Mouse (Mus musculus): Measurements from ENCODE around the gene Tmem163. TPM values are rescaled to one million over a fixed set of nuclear protein-coding genes. Genes with fewer than 3 reads are reported as not detected.

The Tmem163 gene
- polyA plus RNA-seq, 1 experiment: 0.06 TPM

DNA sequence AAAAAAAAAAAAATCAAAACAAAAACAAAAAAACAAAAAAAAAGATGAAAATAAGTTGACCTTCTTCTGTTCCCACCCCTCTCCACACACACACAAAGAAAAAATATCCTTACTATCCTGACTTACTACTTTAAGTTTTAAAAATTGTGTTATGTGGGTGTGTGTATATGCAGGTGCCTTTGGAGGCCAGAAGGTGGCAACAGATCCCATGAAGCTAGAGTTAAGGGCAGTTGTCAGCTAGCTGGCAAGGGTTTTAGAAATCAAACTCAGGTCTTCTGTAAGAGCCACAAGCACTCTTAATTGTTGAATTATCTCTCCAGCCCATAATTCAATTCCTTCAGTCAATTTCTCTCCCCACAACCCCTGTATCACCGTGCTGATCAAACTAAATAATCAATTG, 22.8 kb upstream of the Tmem163 start:
- Histone ChIP-seq H3K27me3 (ENCODE audit: control insufficient read depth, insufficient read depth, insufficient read length) (no peaks in the 10 kb centered on the region), H3K79me2 (ENCODE audit: control insufficient read depth, insufficient read depth) (no peaks in the 10 kb centered on the region), H3ac (ENCODE audit: control insufficient read depth, insufficient read length, low read depth) (no peak overlapping the region), H3K4me3 (ENCODE audit: insufficient read depth, poor library complexity, severe bottlenecking) (no peak overlapping the region), H3K36me3 (ENCODE audit: control insufficient read depth, insufficient read depth) (no peaks in the 10 kb centered on the region), H3K79me3 (ENCODE audit: low read depth) (no peaks in the 10 kb centered on the region)
- no peak for TF ChIP-seq CEBPB (IDR thresholded peaks at IDR 0.05; ENCODE audit: low read depth)
- no peak for TF ChIP-seq CTCF (IDR thresholded peaks at IDR 0.05; ENCODE audit: control insufficient read depth, insufficient read depth, insufficient read length)
- no peak for TF ChIP-seq FOSL1 (IDR thresholded peaks at IDR 0.05; ENCODE audit: insufficient read depth, low read length, poor library complexity, severe bottlenecking)
- no peak for TF ChIP-seq MAX (IDR thresholded peaks at IDR 0.05)
- TF ChIP-seq USF1 (IDR thresholded peaks at IDR 0.05; ENCODE audit: low read depth): no peak
- no peak for TF ChIP-seq MYOG (IDR thresholded peaks at IDR 0.05; ENCODE audit: control insufficient read depth, extremely low read depth, insufficient read length)
- no peak for TF ChIP-seq MYOD1 (IDR thresholded peaks at IDR 0.05; ENCODE audit: control insufficient read depth, insufficient read length, low read depth)

DNA sequence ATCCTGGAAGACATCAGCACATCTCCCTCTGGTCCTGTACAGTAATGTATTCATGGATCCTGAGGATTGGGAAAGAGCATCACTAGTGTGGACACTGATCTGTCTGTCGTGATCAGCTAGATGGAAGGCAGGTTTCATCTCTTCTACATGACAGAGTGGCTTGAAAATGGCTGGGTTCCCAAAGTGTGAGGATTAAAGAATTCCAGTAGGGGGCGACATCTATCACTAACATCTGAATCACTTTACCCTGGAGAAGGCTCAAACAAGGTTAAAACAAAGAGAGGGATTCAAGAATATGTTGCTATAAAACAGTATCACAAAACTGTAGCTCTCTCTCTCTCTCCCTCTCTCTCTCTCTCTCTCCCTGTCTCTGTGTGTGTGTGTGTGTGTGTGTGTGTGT, 17.2 kb upstream of the Tmem163 start:
- H3K79me2 ChIP-seq (ENCODE audit: control insufficient read depth, insufficient read depth): no peaks in the 10 kb centered on the region
- TF ChIP-seq USF1 (IDR thresholded peaks at IDR 0.05; ENCODE audit: low read depth): no peak
- H3K79me3 ChIP-seq (ENCODE audit: low read depth): no peaks in the 10 kb centered on the region
- no peak overlapping the region for H3ac ChIP-seq (ENCODE audit: control insufficient read depth, insufficient read length, low read depth)
- H3K36me3 ChIP-seq (ENCODE audit: control insufficient read depth, insufficient read depth): no peaks in the 10 kb centered on the region
- H3K4me3 ChIP-seq (ENCODE audit: insufficient read depth, poor library complexity, severe bottlenecking): no peak overlapping the region
- no peaks in the 10 kb centered on the region for H3K27me3 ChIP-seq (ENCODE audit: control insufficient read depth, insufficient read depth, insufficient read length)

DNA sequence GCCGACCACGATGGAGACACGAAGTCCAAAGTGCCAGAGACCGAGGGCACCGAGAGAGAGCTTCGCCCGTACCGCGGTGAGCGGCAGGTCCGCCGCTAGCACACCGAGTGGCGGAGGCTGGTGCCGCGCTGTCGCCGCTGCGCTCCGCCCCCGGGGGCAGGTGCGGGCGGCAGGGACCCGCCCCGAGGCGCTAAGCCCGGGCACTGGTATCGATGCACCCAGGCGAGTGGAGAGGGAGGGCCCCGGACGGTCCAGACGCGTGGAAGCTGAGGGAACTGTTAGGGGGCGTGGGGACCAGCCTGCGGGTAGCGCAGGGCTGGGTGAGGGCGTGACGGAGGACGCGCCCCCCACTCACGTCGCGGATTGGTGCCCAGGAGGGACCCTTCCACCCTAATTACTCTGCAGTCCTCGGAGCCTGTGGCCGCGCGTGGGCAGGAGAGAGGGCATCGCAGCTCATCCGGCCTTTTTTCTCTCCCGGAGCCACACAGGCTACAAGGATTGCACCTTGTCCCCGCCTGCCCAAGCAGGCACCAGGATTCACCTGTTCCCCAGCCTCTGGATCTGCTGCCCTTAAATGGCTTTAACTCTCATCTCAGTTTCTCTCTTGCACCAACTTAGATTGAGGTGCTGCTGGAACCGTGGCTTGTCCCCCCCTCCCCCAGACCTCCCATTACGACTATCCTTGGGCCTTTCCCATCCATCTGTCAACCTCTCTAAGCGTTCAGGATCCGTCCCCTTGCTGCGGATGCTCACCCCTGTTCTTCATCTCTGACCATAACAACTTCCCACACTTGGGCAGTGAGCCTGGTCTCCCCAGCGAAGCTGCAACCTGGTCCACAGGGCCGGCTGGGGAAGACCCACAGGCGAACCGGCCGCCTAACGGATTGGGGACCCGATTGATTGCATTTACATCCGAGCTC, 1.4 kb downstream of the Tmem163 start:
- H3K79me3 ChIP-seq (ENCODE audit: low read depth): no peaks in the 10 kb centered on the region
- TF ChIP-seq USF1 (IDR thresholded peaks at IDR 0.05; ENCODE audit: low read depth) (no peak), FOSL1 (IDR thresholded peaks at IDR 0.05; ENCODE audit: insufficient read depth, low read length, poor library complexity, severe bottlenecking) (no peak), CTCF (IDR thresholded peaks at IDR 0.05; ENCODE audit: control insufficient read depth, insufficient read depth, insufficient read length) (no peak), CEBPB (IDR thresholded peaks at IDR 0.05; ENCODE audit: low read depth) (no peak), MYOG (IDR thresholded peaks at IDR 0.05; ENCODE audit: control insufficient read depth, extremely low read depth, insufficient read length) (no peak), MAX (IDR thresholded peaks at IDR 0.05) (no peak)
- no peaks in the 10 kb centered on the region for H3K36me3 ChIP-seq (ENCODE audit: control insufficient read depth, insufficient read depth)
- H3ac ChIP-seq (ENCODE audit: control insufficient read depth, insufficient read length, low read depth): no peak overlapping the region
- H3K4me3 ChIP-seq (ENCODE audit: insufficient read depth, poor library complexity, severe bottlenecking): no peak overlapping the region
- H3K27me3 ChIP-seq (ENCODE audit: control insufficient read depth, insufficient read depth, insufficient read length): peaks cover 36% of the 10 kb centered on the region
- no peaks in the 10 kb centered on the region for H3K79me2 ChIP-seq (ENCODE audit: control insufficient read depth, insufficient read depth)

DNA sequence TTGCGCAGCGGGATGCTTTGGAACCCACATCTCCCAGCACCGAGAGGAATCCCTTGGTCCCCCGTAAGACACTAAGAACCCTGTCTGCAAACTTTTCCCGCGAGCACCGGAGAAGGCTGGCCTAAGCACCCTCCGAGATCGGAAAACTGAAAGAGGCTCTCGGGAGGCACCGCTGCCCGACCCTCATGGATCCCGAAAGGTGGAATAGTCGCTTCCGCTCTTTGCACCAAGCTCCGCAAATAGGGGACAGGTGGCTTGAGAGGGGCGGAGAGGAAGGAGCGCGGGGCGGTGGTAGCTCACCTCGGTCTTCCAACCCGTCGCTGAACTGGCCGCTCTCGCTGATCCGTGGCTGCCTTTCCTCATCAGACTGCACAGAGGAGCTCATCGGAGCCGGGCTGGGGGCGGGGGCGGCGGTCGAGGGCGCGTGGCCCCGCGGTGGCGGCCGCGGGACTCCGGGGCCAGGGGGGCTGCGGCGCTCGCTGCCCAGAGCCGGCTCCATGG, 2.2 kb downstream of the Tmem163 start:
- TF ChIP-seq CTCF (IDR thresholded peaks at IDR 0.05; ENCODE audit: control insufficient read depth, insufficient read depth, insufficient read length): no peak
- H3K79me3 ChIP-seq (ENCODE audit: low read depth): no peaks in the 10 kb centered on the region
- peaks cover 40% of the 10 kb centered on the region for H3K27me3 ChIP-seq (ENCODE audit: control insufficient read depth, insufficient read depth, insufficient read length)
- no peak overlapping the region for H3ac ChIP-seq (ENCODE audit: control insufficient read depth, insufficient read length, low read depth)
- no peaks in the 10 kb centered on the region for H3K36me3 ChIP-seq (ENCODE audit: control insufficient read depth, insufficient read depth)
- no peaks in the 10 kb centered on the region for H3K79me2 ChIP-seq (ENCODE audit: control insufficient read depth, insufficient read depth)
- H3K4me3 ChIP-seq (ENCODE audit: insufficient read depth, poor library complexity, severe bottlenecking): no peak overlapping the region

DNA sequence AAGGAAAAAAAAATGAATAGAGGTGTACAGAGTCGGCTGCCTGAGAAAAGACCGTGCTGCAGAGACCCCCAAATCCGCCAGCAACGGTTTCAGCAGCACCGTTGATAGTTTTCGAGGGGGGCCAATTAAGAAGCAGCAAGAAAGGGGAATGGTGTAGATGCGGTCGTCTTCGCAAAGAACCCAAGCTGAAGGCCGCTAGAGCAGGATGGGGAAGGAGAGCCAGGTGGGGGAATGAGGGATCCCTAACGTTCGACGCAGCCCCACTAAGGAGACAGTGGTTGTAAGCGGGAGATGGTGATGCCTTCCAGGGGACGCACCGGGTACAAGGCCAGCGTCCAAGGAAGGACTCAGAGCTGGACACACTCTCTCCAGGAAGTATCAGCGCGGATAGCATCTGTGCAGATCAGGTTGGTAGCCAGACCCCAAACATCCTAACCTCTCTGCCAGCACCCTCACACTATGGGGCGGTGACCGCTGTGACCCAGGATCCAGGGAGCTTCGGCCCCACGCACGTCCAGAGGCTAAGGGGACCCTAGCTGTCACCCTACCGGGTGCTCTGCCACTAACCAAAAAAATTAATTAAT, 2.7 kb downstream of the Tmem163 start:
- H3ac ChIP-seq (ENCODE audit: control insufficient read depth, insufficient read length, low read depth): no peak overlapping the region
- H3K79me3 ChIP-seq (ENCODE audit: low read depth): no peaks in the 10 kb centered on the region
- H3K36me3 ChIP-seq (ENCODE audit: control insufficient read depth, insufficient read depth): no peaks in the 10 kb centered on the region
- H3K27me3 ChIP-seq (ENCODE audit: control insufficient read depth, insufficient read depth, insufficient read length): peaks cover 42% of the 10 kb centered on the region
- H3K79me2 ChIP-seq (ENCODE audit: control insufficient read depth, insufficient read depth): no peaks in the 10 kb centered on the region
- TF ChIP-seq CEBPB (IDR thresholded peaks at IDR 0.05; ENCODE audit: low read depth) (no peak), CTCF (IDR thresholded peaks at IDR 0.05; ENCODE audit: control insufficient read depth, insufficient read depth, insufficient read length) (no peak), MYOG (IDR thresholded peaks at IDR 0.05; ENCODE audit: control insufficient read depth, extremely low read depth, insufficient read length) (no peak), MYOD1 (IDR thresholded peaks at IDR 0.05; ENCODE audit: control insufficient read depth, insufficient read length, low read depth) (no peak), FOSL1 (IDR thresholded peaks at IDR 0.05; ENCODE audit: insufficient read depth, low read length, poor library complexity, severe bottlenecking) (no peak), MAX (IDR thresholded peaks at IDR 0.05) (no peak), USF1 (IDR thresholded peaks at IDR 0.05; ENCODE audit: low read depth) (no peak)
- no peak overlapping the region for H3K4me3 ChIP-seq (ENCODE audit: insufficient read depth, poor library complexity, severe bottlenecking)

DNA sequence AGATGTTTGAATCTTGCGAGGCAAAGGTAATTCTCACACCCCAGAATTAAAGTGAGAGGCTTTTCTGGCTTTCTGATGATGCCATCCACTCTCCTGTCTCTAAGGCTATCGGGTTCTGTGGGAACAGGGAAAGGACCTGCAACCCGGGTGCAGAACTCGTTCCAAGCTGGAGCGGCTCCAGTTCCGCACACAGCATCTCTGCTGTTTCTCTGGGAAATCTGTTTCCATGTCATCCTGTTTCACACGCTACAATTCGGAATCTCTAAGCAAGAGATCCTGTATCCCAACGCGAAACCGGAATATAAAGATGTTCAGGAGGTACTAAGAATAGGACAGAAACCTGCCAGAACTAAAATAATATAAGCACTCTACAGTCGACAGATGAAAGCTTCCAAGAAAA, 3.2 kb downstream of the Tmem163 start:
- peaks cover 42% of the 10 kb centered on the region for H3K27me3 ChIP-seq (ENCODE audit: control insufficient read depth, insufficient read depth, insufficient read length)

More for the DNA sequence above, 3.2 kb downstream of the Tmem163 start:
- no peaks in the 10 kb centered on the region for H3K79me3 ChIP-seq (ENCODE audit: low read depth)
- H3K4me3 ChIP-seq (ENCODE audit: insufficient read depth, poor library complexity, severe bottlenecking): no peak overlapping the region
- H3ac ChIP-seq (ENCODE audit: control insufficient read depth, insufficient read length, low read depth): no peak overlapping the region
- no peaks in the 10 kb centered on the region for H3K36me3 ChIP-seq (ENCODE audit: control insufficient read depth, insufficient read depth)
- TF ChIP-seq FOSL1 (IDR thresholded peaks at IDR 0.05; ENCODE audit: insufficient read depth, low read length, poor library complexity, severe bottlenecking): no peak
- TF ChIP-seq CTCF (IDR thresholded peaks at IDR 0.05; ENCODE audit: control insufficient read depth, insufficient read depth, insufficient read length): no peak
- TF ChIP-seq MYOD1 (IDR thresholded peaks at IDR 0.05; ENCODE audit: control insufficient read depth, insufficient read length, low read depth): no peak
- no peak for TF ChIP-seq MYOG (IDR thresholded peaks at IDR 0.05; ENCODE audit: control insufficient read depth, extremely low read depth, insufficient read length)
- TF ChIP-seq USF1 (IDR thresholded peaks at IDR 0.05; ENCODE audit: low read depth): no peak
- no peak for TF ChIP-seq CEBPB (IDR thresholded peaks at IDR 0.05; ENCODE audit: low read depth)
- no peak for TF ChIP-seq MAX (IDR thresholded peaks at IDR 0.05)
- H3K79me2 ChIP-seq (ENCODE audit: control insufficient read depth, insufficient read depth): no peaks in the 10 kb centered on the region

All from C2C12 (cell line).